Mouse (Mus musculus) forebrain, embryonic 16.5 days (tissue): Measurements from ENCODE around the gene Rasgef1b. TPM values are rescaled to one million over a fixed set of nuclear protein-coding genes. Genes with fewer than 3 reads are reported as not detected.

Experiments
- ATAC-seq: fragments of 200-750 bp; cut with Nextera tagmentation; 2 replicates; pipeline ENCODE4 v1.8.0; 2017; ENCODE audit warnings: mild to moderate bottlenecking, moderate library complexity
- H3K27ac ChIP-seq: fragments of 300-500 bp; sonication (generic); 2 replicates; pipeline ENCODE4 v1.5.1; 2014; ENCODE audit warnings: low read length, control low read depth
- H3K27me3 ChIP-seq: fragments of 300-500 bp; sonication (generic); replicated peaks from 2 replicates; pipeline ENCODE4 v1.6.1; 2014; ENCODE audit warnings: low read length; ENCODE audit not compliant: control insufficient read depth, insufficient read depth
- H3K36me3 ChIP-seq: fragments of 300-500 bp; sonication (generic); 2 replicates; pipeline ENCODE4 v1.6.1; 2014; ENCODE audit not compliant: control insufficient read depth, insufficient read depth
- H3K4me1 ChIP-seq: fragments of 300-500 bp; sonication (generic); replicated peaks from 2 replicates; pipeline ENCODE4 v1.6.1; 2014; ENCODE audit warnings: low read length; ENCODE audit not compliant: control insufficient read depth, insufficient read depth
- H3K4me2 ChIP-seq: fragments of 300-500 bp; sonication (generic); 2 replicates; pipeline ENCODE4 v1.6.1; 2014; ENCODE audit warnings: mild to moderate bottlenecking, low read length, control low read depth
- H3K4me3 ChIP-seq: fragments of 300-500 bp; sonication (generic); replicated peaks from 2 replicates; pipeline ENCODE4 v1.5.1; 2014; ENCODE audit warnings: mild to moderate bottlenecking, low read length, control low read depth
- H3K9ac ChIP-seq: fragments of 300-500 bp; sonication (generic); replicated peaks from 2 replicates; pipeline ENCODE4 v1.6.1; 2014; ENCODE audit warnings: low read depth, low read length, control low read depth
- H3K9me3 ChIP-seq: fragments of 300-500 bp; sonication (generic); 2 replicates; pipeline ENCODE4 v1.6.1; 2016; ENCODE audit warnings: low read length; ENCODE audit not compliant: control insufficient read depth
- WGBS: fragments of 180-500 bp; shearing (Covaris S2); extraction: QIAGEN DNeasy Blood & Tissue Kit; methylation state at CpG from one replicate; pipeline ENCODE4 v1.1.7; 2014; 5-methylcytosine and 5-hydroxymethylcytosine counted together
- polyA plus RNA-seq: library from polyadenylated mRNA; unstranded; fragments of >200 nt; fragmentation: Nextera tagmentation; extraction: Ambion mirVana; gene quantifications from 2 replicates; pipeline ENCODE4 v1.2.1, GENCODE M21; 2015

The Rasgef1b gene
- polyA plus RNA-seq, 1 experiment from 2014 or later = 107 TPM

DNA sequence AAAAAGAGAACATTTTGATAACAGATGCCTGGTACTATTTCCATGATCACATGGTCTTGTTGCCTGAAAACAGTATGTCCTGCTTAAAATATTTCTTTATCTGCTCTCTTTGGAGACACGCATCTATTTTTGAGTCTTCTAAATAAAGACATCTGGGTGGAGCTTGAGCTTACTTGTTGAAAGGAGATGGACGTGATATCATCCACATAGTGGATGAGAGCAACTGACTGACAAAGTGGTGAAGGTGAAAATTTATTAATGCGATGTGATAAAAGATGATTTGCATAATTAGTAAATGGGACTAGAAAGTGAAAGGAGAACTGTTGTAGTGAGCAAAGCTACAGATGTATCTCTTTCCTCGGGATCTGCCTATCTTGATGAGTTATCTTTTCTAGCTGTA is 257.1 kb downstream of the Rasgef1b start:
- Histone ChIP-seq H3K36me3 (no peaks in the 10 kb centered on the region), H3K27ac (no peak overlapping the region), H3K27me3 (no peaks in the 10 kb centered on the region), H3K4me3 (no peak overlapping the region), H3K9me3 (no peaks in the 10 kb centered on the region), H3K4me2 (no peak overlapping the region), H3K4me1 (no peaks in the 10 kb centered on the region), H3K9ac (no peak overlapping the region)
- peak; percentile 54 for ATAC-seq
- WGBS = 42% methylated on average over 4 of the region's 4 CpGs

DNA sequence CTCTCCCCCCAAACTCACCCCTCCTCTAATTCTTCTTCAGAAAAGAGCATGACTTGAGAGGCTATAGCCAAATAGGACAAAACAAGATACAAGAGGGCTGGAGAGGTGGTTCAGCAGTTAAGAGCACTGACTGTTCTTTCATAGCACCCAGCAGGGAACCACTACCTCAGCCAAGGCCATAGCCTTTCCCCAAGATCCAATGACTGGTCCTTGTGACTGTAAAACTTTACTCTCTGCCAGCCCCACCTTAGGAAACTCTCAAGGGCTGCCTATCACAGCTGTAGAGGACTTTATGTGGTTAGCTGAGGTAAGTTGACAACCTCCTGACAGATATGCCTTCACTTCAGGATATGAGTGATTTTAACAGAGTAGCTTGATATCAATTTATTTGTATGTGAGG is 258.3 kb downstream of the Rasgef1b start:
- Histone ChIP-seq H3K36me3 (no peaks in the 10 kb centered on the region), H3K4me2 (no peak overlapping the region), H3K4me1 (no peaks in the 10 kb centered on the region), H3K9ac (no peak overlapping the region), H3K27ac (no peak overlapping the region), H3K9me3 (no peaks in the 10 kb centered on the region), H3K27me3 (no peaks in the 10 kb centered on the region), H3K4me3 (no peak overlapping the region)
- ATAC-seq = no peak

DNA sequence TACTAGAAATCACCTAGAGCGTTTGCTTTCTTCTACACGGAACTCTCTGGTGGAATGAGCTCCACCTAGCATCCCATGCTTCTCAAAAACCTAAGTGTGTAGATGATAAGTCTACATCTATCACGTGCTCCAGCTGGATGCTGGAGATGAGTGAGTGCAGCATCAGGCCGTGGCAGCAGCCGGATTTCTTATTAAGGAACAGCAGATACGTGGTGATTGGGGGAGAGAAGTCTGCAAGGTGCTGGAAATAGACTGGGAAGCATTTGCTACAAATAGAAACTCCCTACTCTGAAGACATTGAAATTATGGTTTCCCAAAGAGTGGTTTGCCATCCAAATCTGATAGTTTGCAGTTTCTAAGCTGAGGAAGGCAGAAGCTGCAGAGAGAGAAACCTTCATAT is 269.9 kb downstream of the Rasgef1b start:
- H3K36me3 ChIP-seq = no peaks in the 10 kb centered on the region
- H3K27ac ChIP-seq = no peak overlapping the region
- no peaks in the 10 kb centered on the region for H3K27me3 ChIP-seq
- H3K4me2 ChIP-seq = no peak overlapping the region
- no peak overlapping the region for H3K4me3 ChIP-seq
- no peaks in the 10 kb centered on the region for H3K9me3 ChIP-seq
- no peak overlapping the region for H3K9ac ChIP-seq
- WGBS = 86% methylated on average over 6 of the region's 6 CpGs
- ATAC-seq = no peak
- H3K4me1 ChIP-seq = peaks cover 3% of the 10 kb centered on the region; the same call in 1 of the 2 replicates

DNA sequence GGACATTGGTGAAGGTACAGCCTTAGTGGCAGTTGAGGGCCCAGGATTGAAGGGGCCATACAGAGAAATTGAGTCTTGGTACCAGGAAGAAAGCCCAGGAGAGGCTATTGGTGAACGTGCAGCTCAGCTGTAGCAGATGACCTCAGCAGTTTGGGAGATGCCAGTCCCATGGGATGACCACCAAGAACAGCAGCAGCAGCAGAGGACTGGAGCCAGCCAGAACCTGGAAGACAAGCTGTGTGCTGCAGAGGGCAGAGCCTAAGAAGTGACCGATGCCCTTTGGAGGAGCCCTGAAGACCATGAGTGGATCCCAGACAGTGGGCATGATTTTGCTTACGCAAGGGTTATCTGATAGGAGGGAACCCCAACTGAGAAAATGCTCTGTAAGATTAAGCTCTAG is 271.6 kb downstream of the Rasgef1b start:
- no peaks in the 10 kb centered on the region for H3K27me3 ChIP-seq
- H3K36me3 ChIP-seq = no peaks in the 10 kb centered on the region
- peaks cover 6% of the 10 kb centered on the region; the same call in 1 of the 2 replicates for H3K4me1 ChIP-seq
- no peaks in the 10 kb centered on the region for H3K9me3 ChIP-seq
- no peak overlapping the region for H3K27ac ChIP-seq
- no peak for ATAC-seq
- H3K9ac ChIP-seq = no peak overlapping the region
- no peak overlapping the region for H3K4me3 ChIP-seq
- no peak overlapping the region for H3K4me2 ChIP-seq
- 94% methylated on average over 3 of the region's 3 CpGs for WGBS

DNA sequence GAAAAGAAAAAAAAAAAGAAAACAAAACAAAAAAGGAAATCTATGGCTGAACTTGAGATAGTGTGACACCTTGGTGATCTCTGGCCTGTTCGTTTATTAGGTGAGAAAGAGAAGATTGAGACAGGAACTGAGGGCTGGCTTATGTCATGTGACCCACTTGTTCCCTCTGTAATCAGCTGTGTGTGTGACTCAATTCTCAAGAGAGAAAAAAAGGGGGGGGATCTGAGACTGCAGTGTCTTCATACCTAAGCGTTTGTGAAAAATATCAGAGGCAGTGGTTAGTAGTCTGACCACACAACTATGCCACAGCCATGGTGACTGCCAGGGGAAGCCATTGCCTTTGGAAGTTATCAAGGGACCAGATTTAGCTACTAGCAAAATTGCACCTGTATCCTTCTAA is 276.9 kb downstream of the Rasgef1b start:
- H3K4me2 ChIP-seq = no peak overlapping the region
- 43% methylated on average over 2 of the region's 2 CpGs for WGBS
- H3K9ac ChIP-seq = no peak overlapping the region
- H3K27ac ChIP-seq = no peak overlapping the region
- no peak overlapping the region for H3K4me3 ChIP-seq
- no peaks in the 10 kb centered on the region for H3K9me3 ChIP-seq
- H3K36me3 ChIP-seq = no peaks in the 10 kb centered on the region
- ATAC-seq = no peak
- no peaks in the 10 kb centered on the region for H3K27me3 ChIP-seq
- peaks cover 20% of the 10 kb centered on the region for H3K4me1 ChIP-seq

DNA sequence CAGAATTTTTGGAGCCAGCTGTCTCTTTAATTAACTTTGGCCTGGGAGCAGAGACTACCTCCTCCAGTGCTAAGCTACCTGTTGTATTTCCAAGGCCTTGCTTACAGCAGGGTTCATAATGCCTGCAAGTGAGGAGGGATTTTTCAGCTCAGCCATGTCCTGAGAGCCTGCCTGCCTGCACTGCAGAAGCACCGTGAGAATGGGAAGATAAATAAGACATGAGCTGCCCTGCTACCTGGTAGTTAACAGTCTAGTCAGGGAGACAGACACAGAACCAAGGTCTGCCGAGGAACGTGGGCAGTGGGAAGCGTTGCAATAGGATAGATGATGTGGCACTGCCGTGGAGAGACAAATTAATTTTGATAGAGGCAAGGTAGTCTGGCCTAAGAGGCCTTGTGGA is 277.4 kb downstream of the Rasgef1b start:
- ATAC-seq = no peak
- no peak overlapping the region; the same call in 1 of the 2 replicates for H3K27ac ChIP-seq

DNA sequence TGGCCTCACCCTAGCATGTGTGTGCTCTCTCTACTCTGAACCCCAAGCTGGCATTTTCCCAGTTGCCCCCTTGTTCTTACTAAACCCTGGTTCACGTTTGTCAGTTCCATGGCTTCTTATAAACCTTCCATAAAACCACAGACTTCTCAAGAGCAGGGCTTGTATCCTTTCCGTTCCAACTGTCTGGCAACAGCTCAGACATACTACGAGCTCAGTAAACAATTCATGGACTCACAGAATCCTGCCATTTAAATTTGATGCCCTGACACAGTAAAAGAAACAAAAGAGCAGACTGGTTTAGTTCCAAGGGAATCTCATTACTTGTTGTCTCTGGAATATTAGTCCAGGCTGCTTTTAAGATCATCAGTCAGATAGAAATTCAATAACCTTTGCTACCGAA is 277.9 kb downstream of the Rasgef1b start:
- no peaks in the 10 kb centered on the region for H3K9me3 ChIP-seq
- no peak for ATAC-seq
- WGBS = 23% methylated on average over 4 of the region's 4 CpGs
- no peak overlapping the region for H3K4me2 ChIP-seq
- no peak overlapping the region for H3K9ac ChIP-seq
- H3K27me3 ChIP-seq = no peaks in the 10 kb centered on the region
- peaks cover 20% of the 10 kb centered on the region for H3K4me1 ChIP-seq
- H3K4me3 ChIP-seq = no peak overlapping the region
- no peaks in the 10 kb centered on the region for H3K36me3 ChIP-seq
- peak overlapping the region; percentile 15; the same call in 1 of the 2 replicates for H3K27ac ChIP-seq

More for the DNA sequence above, 277.4 kb downstream of the Rasgef1b start:
- H3K9ac ChIP-seq = no peak overlapping the region
- H3K9me3 ChIP-seq = no peaks in the 10 kb centered on the region
- WGBS = 28% methylated on average over 5 of the region's 5 CpGs
- H3K4me2 ChIP-seq = no peak overlapping the region
- H3K4me1 ChIP-seq = peaks cover 20% of the 10 kb centered on the region
- H3K27me3 ChIP-seq = no peaks in the 10 kb centered on the region
- no peak overlapping the region for H3K4me3 ChIP-seq
- H3K36me3 ChIP-seq = no peaks in the 10 kb centered on the region

DNA sequence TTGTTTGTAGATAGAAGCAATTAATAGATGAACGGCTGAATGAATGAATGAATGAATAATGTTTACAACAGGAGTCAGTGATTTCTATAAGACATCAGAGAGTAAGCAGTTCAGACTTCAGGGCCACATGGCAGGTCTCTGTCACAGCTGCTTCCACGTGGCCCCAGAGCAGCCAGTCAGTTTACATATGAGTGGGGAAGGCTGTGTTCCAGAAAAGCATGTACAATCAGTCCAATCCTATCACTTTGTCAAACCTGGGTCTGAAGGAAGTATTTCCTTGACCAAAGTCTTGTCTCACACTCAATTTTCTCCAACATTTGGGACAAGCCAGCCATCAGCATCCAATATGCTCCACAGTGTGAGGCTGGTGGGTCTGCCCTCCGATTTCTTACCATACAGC is 278.4 kb downstream of the Rasgef1b start:
- Histone ChIP-seq H3K27ac (peak overlapping the region; percentile 15; the same call in 1 of the 2 replicates), H3K9ac (no peak overlapping the region), H3K9me3 (no peaks in the 10 kb centered on the region), H3K4me2 (no peak overlapping the region), H3K4me3 (no peak overlapping the region), H3K27me3 (no peaks in the 10 kb centered on the region), H3K4me1 (peaks cover 20% of the 10 kb centered on the region), H3K36me3 (no peaks in the 10 kb centered on the region)
- no peak for ATAC-seq
- 62% methylated on average over 3 of the region's 3 CpGs for WGBS

DNA sequence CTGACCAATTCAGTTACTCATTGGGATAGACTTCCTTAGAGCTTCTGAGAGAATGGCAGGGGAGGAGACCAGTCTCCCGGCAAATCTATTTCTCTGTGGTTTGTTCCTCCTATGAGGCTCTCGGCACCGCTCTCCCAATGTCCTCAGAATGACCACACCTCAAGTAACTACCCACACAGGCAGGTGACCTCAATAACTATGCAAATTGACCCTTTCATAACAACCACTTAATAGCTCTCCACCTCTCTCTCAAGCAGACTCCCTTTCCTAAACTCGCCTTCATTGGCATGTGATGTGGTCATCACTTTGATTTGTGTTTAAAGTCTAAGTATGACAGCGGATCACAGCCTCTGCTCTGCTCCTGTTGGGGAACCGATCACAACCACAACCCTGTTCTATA is 281.4 kb downstream of the Rasgef1b start:
- Histone ChIP-seq H3K4me1 (peaks cover 20% of the 10 kb centered on the region), H3K36me3 (no peaks in the 10 kb centered on the region), H3K9ac (no peak overlapping the region), H3K27ac (no peak overlapping the region), H3K9me3 (no peaks in the 10 kb centered on the region), H3K4me3 (no peak overlapping the region), H3K27me3 (no peaks in the 10 kb centered on the region), H3K4me2 (no peak overlapping the region)
- ATAC-seq = no peak
- WGBS = 96% methylated on average over 6 of the region's 6 CpGs

DNA sequence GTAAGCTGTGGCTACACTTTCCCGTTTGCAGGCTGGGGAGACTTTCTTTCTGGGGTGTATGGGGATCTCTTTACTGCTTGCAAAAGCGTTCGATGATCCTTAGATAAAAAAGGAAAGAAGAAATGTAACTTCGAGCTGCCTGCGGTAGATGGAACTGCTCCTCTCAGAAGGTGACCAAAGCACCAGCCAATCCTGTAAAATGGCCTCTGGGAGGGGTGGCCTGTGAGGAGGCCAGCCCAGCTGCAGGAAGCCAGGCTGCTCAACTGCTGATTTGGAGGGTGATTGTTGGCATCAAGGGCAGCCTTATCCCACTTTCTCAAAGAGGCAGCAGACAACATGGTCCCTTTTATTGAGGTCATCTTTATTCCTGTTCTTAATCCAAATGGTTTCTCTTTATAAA is 283.6 kb downstream of the Rasgef1b start:
- no peaks in the 10 kb centered on the region for H3K36me3 ChIP-seq
- no peak overlapping the region for H3K9ac ChIP-seq
- H3K4me1 ChIP-seq = 0 out of 2 replicates have a peak, but pooled peaks cover 9% of the 10 kb centered on the region
- ATAC-seq = no peak
- H3K4me3 ChIP-seq = no peak overlapping the region
- WGBS = 63% methylated on average over 5 of the region's 5 CpGs
- H3K27me3 ChIP-seq = no peaks in the 10 kb centered on the region
- H3K9me3 ChIP-seq = no peaks in the 10 kb centered on the region
- no peak overlapping the region for H3K4me2 ChIP-seq
- H3K27ac ChIP-seq = no peak overlapping the region
